Mouse (Mus musculus): Measurements from ENCODE around the gene Foxred2. TPM values are rescaled to one million over a fixed set of nuclear protein-coding genes. Genes with fewer than 3 reads are reported as not detected.
A peak's percentile ranks its signal among the peaks of the same experiment; 100 is the strongest.

Foxred2 gene
- polyA plus RNA-seq, 1 experiment from 2014 or later: 0.24 TPM

GRCm38 (mm10) chr15:77930986-77931688 lies 25.4 kb downstream of the Foxred2 start:
- H3K27ac ChIP-seq (ENCODE audit: low read length): no peak overlapping the region
- H3K9me3 ChIP-seq (ENCODE audit: low read length): no peaks in the 10 kb centered on the region
- no peaks in the 10 kb centered on the region for H3K36me3 ChIP-seq (ENCODE audit: insufficient read depth, low read length)
- peaks cover 6% of the 10 kb centered on the region for H3K4me1 ChIP-seq (ENCODE audit: insufficient read depth, low read depth, low read length)
- no peak for ATAC-seq
- 55% methylated on average over 6 of the region's 6 CpGs for WGBS
- no peaks in the 10 kb centered on the region for H3K27me3 ChIP-seq (replicated peaks; ENCODE audit: insufficient read depth, low read length)
- TF ChIP-seq EP300 (IDR thresholded peaks at IDR 0.05) (no peak), CTCF (IDR thresholded peaks at IDR 0.05) (no peak)
- H3K9ac ChIP-seq (replicated peaks; ENCODE audit: low read depth): no peak overlapping the region
- H3K4me2 ChIP-seq (replicated peaks; ENCODE audit: low read depth, low read length): no peak overlapping the region
- no peak for DNase-seq (ENCODE audit: low spot score)
- H3K4me3 ChIP-seq (ENCODE audit: low read depth, low read length): no peak overlapping the region

- Histone ChIP-seq H3K4me3 (ENCODE audit: low read depth, low read length) (peak overlapping the region; percentile 30; the same call in 1 of the 2 replicates), H3K27ac (ENCODE audit: low read length) (no peak overlapping the region), H3K4me1 (ENCODE audit: insufficient read depth, low read depth, low read length) (peaks cover 6% of the 10 kb centered on the region), H3K27me3 (replicated peaks; ENCODE audit: insufficient read depth, low read length) (no peaks in the 10 kb centered on the region), H3K36me3 (ENCODE audit: insufficient read depth, low read length) (0 out of 2 replicates have a peak, but pooled peaks cover 2% of the 10 kb centered on the region), H3K4me2 (replicated peaks; ENCODE audit: low read depth, low read length) (peak overlapping the region; percentile 60), H3K9me3 (ENCODE audit: low read length) (no peaks in the 10 kb centered on the region), H3K9ac (replicated peaks; ENCODE audit: low read depth) (0 out of 2 replicates have a peak overlapping the region, but pooled peaks have one; percentile 5)
- WGBS: 47% methylated on average over 8 of the region's 8 CpGs
- ATAC-seq (no peak), DNase-seq (ENCODE audit: low spot score) (no peak)
- no peak for TF ChIP-seq EP300 (IDR thresholded peaks at IDR 0.05)
- no peak for TF ChIP-seq CTCF (IDR thresholded peaks at IDR 0.05)
Measured at GRCm38 (mm10) chr15:77929804-77930203, 26.7 kb downstream of the Foxred2 start.

GRCm38 (mm10) chr15:77928673-77929331 lies 27.7 kb downstream of the Foxred2 start, which contains the start of gene Txn2:
TSS of gene Txn2 (minus strand) at chr15:77929006.
- Histone ChIP-seq H3K36me3 (ENCODE audit: insufficient read depth, low read length) (0 out of 2 replicates have a peak, but pooled peaks cover 3% of the 10 kb centered on the region), H3K27ac (ENCODE audit: low read length) (peak within 1 kb of the TSS; percentile 90), H3K4me3 (ENCODE audit: low read depth, low read length) (peak within 1 kb of the TSS; percentile 51), H3K9ac (replicated peaks; ENCODE audit: low read depth) (peak within 1 kb of the TSS; percentile 43), H3K9me3 (ENCODE audit: low read length) (no peaks in the 10 kb centered on the region), H3K4me1 (ENCODE audit: insufficient read depth, low read depth, low read length) (peaks cover 6% of the 10 kb centered on the region), H3K27me3 (replicated peaks; ENCODE audit: insufficient read depth, low read length) (no peaks in the 10 kb centered on the region), H3K4me2 (replicated peaks; ENCODE audit: low read depth, low read length) (peak within 1 kb of the TSS; percentile 61)
- peak; percentile 96 for ATAC-seq
- 0% methylated on average over 34 of the region's 34 CpGs for WGBS
- TF ChIP-seq EP300 (IDR thresholded peaks at IDR 0.05) (peak; percentile 45), CTCF (IDR thresholded peaks at IDR 0.05) (peak; percentile 43)
- peak; percentile 100 for DNase-seq (ENCODE audit: low spot score)

- Histone ChIP-seq H3K36me3 (ENCODE audit: insufficient read depth, low read length) (0 out of 2 replicates have a peak, but pooled peaks cover 7% of the 10 kb centered on the region), H3K27me3 (replicated peaks; ENCODE audit: insufficient read depth, low read length) (no peaks in the 10 kb centered on the region), H3K9me3 (ENCODE audit: low read length) (no peaks in the 10 kb centered on the region), H3K4me3 (ENCODE audit: low read depth, low read length) (peak overlapping the region; percentile 51), H3K27ac (ENCODE audit: low read length) (peak overlapping the region; percentile 90), H3K4me1 (ENCODE audit: insufficient read depth, low read depth, low read length) (peaks cover 6% of the 10 kb centered on the region), H3K4me2 (replicated peaks; ENCODE audit: low read depth, low read length) (peak overlapping the region; percentile 61), H3K9ac (replicated peaks; ENCODE audit: low read depth) (peak overlapping the region; percentile 43; the same call in 1 of the 2 replicates)
- 18% methylated on average over 4 of the region's 4 CpGs for WGBS
- ATAC-seq: no peak
- peak; percentile 36 for DNase-seq (ENCODE audit: low spot score)
- no peak for TF ChIP-seq EP300 (IDR thresholded peaks at IDR 0.05)
- TF ChIP-seq CTCF (IDR thresholded peaks at IDR 0.05): no peak
Measured at GRCm38 (mm10) chr15:77928091-77928490, 28.4 kb downstream of the Foxred2 start.

- Histone ChIP-seq H3K9ac (replicated peaks; ENCODE audit: low read depth) (no peak overlapping the region), H3K9me3 (ENCODE audit: low read length) (no peaks in the 10 kb centered on the region), H3K4me1 (ENCODE audit: insufficient read depth, low read depth, low read length) (peaks cover 6% of the 10 kb centered on the region), H3K4me2 (replicated peaks; ENCODE audit: low read depth, low read length) (no peak overlapping the region), H3K4me3 (ENCODE audit: low read depth, low read length) (no peak overlapping the region), H3K27ac (ENCODE audit: low read length) (no peak overlapping the region), H3K36me3 (ENCODE audit: insufficient read depth, low read length) (0 out of 2 replicates have a peak, but pooled peaks cover 7% of the 10 kb centered on the region), H3K27me3 (replicated peaks; ENCODE audit: insufficient read depth, low read length) (no peaks in the 10 kb centered on the region)
- WGBS: 95% methylated on average over 5 of the region's 5 CpGs
- ATAC-seq: no peak
- no peak for DNase-seq (ENCODE audit: low spot score)
- TF ChIP-seq CTCF (IDR thresholded peaks at IDR 0.05) (no peak), EP300 (IDR thresholded peaks at IDR 0.05) (no peak)
Measured at GRCm38 (mm10) chr15:77926921-77927320, 29.6 kb downstream of the Foxred2 start.

- Histone ChIP-seq H3K4me3 (ENCODE audit: low read depth, low read length) (no peak overlapping the region), H3K4me1 (ENCODE audit: insufficient read depth, low read depth, low read length) (peaks cover 6% of the 10 kb centered on the region), H3K9me3 (ENCODE audit: low read length) (no peaks in the 10 kb centered on the region), H3K4me2 (replicated peaks; ENCODE audit: low read depth, low read length) (no peak overlapping the region), H3K27ac (ENCODE audit: low read length) (no peak overlapping the region), H3K9ac (replicated peaks; ENCODE audit: low read depth) (no peak overlapping the region), H3K27me3 (replicated peaks; ENCODE audit: insufficient read depth, low read length) (no peaks in the 10 kb centered on the region), H3K36me3 (ENCODE audit: insufficient read depth, low read length) (0 out of 2 replicates have a peak, but pooled peaks cover 7% of the 10 kb centered on the region)
- ATAC-seq (no peak), DNase-seq (ENCODE audit: low spot score) (no peak)
- TF ChIP-seq CTCF (IDR thresholded peaks at IDR 0.05) (no peak), EP300 (IDR thresholded peaks at IDR 0.05) (no peak)
- WGBS: 93% methylated on average over 2 of the region's 2 CpGs
Measured at GRCm38 (mm10) chr15:77925195-77925594, 31.3 kb downstream of the Foxred2 start.
